Mouse (Mus musculus) liver, postnatal 0 days (tissue): ENCODE data around the gene Rap1b. TPM values are rescaled to one million over a fixed set of nuclear protein-coding genes. Genes with fewer than 3 reads are reported as not detected.
A peak's percentile ranks its signal among the peaks of the same experiment; 100 is the strongest.

Experiments
- ATAC-seq: fragments of 200-750 bp; cut with Nextera tagmentation; 2 replicates; pipeline ENCODE4 v1.8.0; 2017; ENCODE audit warnings: mild to moderate bottlenecking, moderate library complexity
- DNase-seq: peaks from one replicate; pipeline ENCODE4 v3.0.0-alpha.2; 2016
- H3K27ac ChIP-seq: fragments of 300-500 bp; sonication (generic); 2 replicates; pipeline ENCODE4 v1.5.1; 2014; ENCODE audit warnings: antibody characterized with exemption, moderate library complexity, mild to moderate bottlenecking, low read depth
- H3K27me3 ChIP-seq: fragments of 300-500 bp; sonication (generic); 2 replicates; pipeline ENCODE4 v1.6.1; 2014; ENCODE audit warnings: low read length, control low read depth, mixed read lengths; ENCODE audit not compliant: insufficient read depth
- H3K36me3 ChIP-seq: fragments of 300-500 bp; sonication (generic); replicated peaks from 2 replicates; pipeline ENCODE4 v1.6.1; 2014; ENCODE audit warnings: mild to moderate bottlenecking, control low read depth, low read length, moderate library complexity, mixed read lengths; ENCODE audit not compliant: insufficient read depth
- H3K4me1 ChIP-seq: fragments of 300-500 bp; sonication (generic); 2 replicates; pipeline ENCODE4 v1.6.1; 2014; ENCODE audit warnings: antibody characterized with exemption, mild to moderate bottlenecking, control low read depth; ENCODE audit not compliant: insufficient read depth
- H3K4me2 ChIP-seq: fragments of 300-500 bp; sonication (generic); 2 replicates; pipeline ENCODE4 v1.6.1; 2014; ENCODE audit warnings: low read depth, mild to moderate bottlenecking, low read length, moderate library complexity, mixed read lengths
- H3K4me3 ChIP-seq: fragments of 300-500 bp; sonication (generic); 2 replicates; pipeline ENCODE4 v1.5.1; 2014; ENCODE audit warnings: low read depth, low read length
- H3K9ac ChIP-seq: fragments of 300-500 bp; sonication (generic); replicated peaks from 2 replicates; pipeline ENCODE4 v1.6.1; 2014; ENCODE audit warnings: mild to moderate bottlenecking, moderate library complexity
- H3K9me3 ChIP-seq: fragments of 300-500 bp; sonication (generic); 2 replicates; pipeline ENCODE4 v1.6.1; 2016; ENCODE audit warnings: mild to moderate bottlenecking, control low read depth, low read length, mixed read lengths
- CTCF ChIP-seq: sonication (generic); IDR thresholded peaks from 2 replicates; pipeline ENCODE4 v1.5.1; 2016; ENCODE audit warnings: antibody characterized with exemption, low read depth
- EP300 ChIP-seq: IDR thresholded peaks from 2 replicates; pipeline ENCODE4 v1.6.1; 2016; ENCODE audit warnings: antibody characterized with exemption, low read depth, mild to moderate bottlenecking
- WGBS: fragments of 180-500 bp; shearing (Covaris S2); extraction: QIAGEN DNeasy Blood & Tissue Kit; methylation state at CpG from one replicate; pipeline ENCODE4 v1.1.7; 2014; ENCODE audit not compliant: insufficient replicate concordance; 5-methylcytosine and 5-hydroxymethylcytosine counted together
- polyA plus RNA-seq: library from polyadenylated mRNA; unstranded; fragments of >200 nt; fragmentation: Nextera tagmentation; extraction: Ambion mirVana; gene quantifications from 2 replicates; pipeline ENCODE4 v1.2.1, GENCODE M21; 2015

Rap1b gene
- polyA plus RNA-seq, 1 experiment from 2014 or later: 105 TPM

DNA sequence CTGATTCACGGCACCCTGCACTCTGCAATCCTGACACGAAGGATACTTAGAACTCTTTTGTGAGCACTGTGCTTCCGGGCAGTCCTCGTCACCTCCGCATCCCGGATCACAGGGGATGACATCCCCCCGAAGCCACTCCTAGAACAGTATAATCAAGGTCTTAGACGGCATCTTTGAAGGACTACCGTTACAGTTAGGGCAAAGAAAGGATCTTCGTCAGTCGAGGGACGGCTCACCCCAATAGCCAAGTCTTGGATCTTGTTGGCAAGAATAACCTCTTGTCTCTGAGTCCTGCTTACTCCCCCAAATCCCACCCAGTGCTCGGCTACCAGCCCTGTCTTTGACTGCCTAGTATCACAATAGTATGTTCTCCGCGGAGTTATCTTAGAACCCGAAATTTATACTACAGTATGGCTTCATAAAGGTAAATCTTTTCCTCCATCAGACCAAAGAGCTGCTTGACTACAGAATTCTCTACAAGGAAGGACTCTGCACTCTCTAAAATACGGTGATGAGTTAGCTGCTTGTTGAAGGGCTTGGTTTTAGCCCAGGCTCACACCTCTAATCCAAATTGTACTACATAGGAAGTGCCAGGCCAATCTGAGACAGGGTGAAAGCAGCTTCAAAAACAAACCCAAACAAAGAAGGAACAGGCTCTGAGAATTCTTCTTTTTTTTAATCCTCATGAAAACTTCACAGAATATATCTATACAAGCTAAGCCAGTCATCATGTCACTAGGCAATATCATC, 55.2 kb downstream of the Rap1b start:
- H3K4me2 ChIP-seq: peak overlapping the region; percentile 85; the same call in 1 of the 2 replicates
- TF ChIP-seq EP300 (no peak), CTCF (no peak)
- peaks cover 22% of the 10 kb centered on the region for H3K4me1 ChIP-seq
- 89% methylated on average over 17 of the region's 17 CpGs for WGBS
- H3K27ac ChIP-seq: no peak overlapping the region
- peak overlapping the region; percentile 89; the same call in 1 of the 2 replicates for H3K4me3 ChIP-seq
- no peaks in the 10 kb centered on the region for H3K27me3 ChIP-seq
- H3K9me3 ChIP-seq: no peaks in the 10 kb centered on the region
- ATAC-seq: no peak
- H3K9ac ChIP-seq: no peak overlapping the region; the same call in 1 of the 2 replicates
- peaks cover 20% of the 10 kb centered on the region for H3K36me3 ChIP-seq
- DNase-seq: no peak

DNA sequence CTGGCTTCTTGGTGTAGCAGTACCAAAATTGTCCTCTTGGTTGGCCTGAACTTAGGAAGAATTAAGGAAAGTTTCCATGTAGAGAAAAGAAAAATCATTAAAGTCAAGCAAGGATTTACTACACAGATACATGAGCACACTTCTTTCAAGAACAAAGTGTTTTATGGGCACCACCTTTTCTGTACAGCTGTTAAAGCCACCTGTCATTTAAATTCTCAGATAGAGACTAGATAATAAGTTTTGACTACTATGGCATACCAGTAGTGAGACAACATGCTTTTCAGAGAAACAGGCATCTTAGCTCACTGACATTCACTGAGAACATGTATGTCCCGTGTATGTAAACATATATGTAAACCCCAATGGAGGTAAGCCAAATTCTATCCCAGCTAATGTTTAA, 55.8 kb downstream of the Rap1b start:
- Histone ChIP-seq H3K9me3 (no peaks in the 10 kb centered on the region), H3K9ac (no peak overlapping the region), H3K27me3 (no peaks in the 10 kb centered on the region), H3K4me3 (no peak overlapping the region), H3K36me3 (peaks cover 24% of the 10 kb centered on the region), H3K4me1 (peaks cover 22% of the 10 kb centered on the region), H3K4me2 (no peak overlapping the region), H3K27ac (no peak overlapping the region)
- DNase-seq (no peak), ATAC-seq (no peak)
- 81% methylated on average over 1 of the region's 1 CpGs for WGBS
- no peak for TF ChIP-seq CTCF
- no peak for TF ChIP-seq EP300

DNA sequence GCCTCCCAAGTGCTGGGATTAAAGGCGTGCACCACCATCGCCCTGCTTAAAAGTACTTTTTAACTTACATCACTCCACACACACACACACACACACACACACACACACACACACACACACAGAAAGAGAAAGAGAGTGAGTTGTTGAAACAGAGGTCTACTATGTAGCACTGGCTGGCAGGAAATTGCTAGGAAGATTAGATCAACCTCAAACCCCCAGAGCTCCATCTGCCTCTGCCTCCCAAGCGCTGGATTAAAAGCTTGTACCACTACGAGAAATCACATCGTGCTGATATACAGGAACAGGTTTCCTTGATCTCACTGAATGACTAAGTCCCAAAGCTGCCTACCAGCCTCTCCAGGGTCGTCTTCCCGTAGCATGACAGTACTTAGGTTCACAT, 61.2 kb downstream of the Rap1b start:
- no peaks in the 10 kb centered on the region for H3K4me1 ChIP-seq
- peaks cover 58% of the 10 kb centered on the region for H3K36me3 ChIP-seq
- no peak overlapping the region for H3K4me2 ChIP-seq
- no peaks in the 10 kb centered on the region for H3K27me3 ChIP-seq
- WGBS: 69% methylated on average over 7 of the region's 7 CpGs
- no peak overlapping the region for H3K9ac ChIP-seq
- TF ChIP-seq EP300 (no peak), CTCF (no peak)
- ATAC-seq (no peak), DNase-seq (no peak)
- no peaks in the 10 kb centered on the region for H3K9me3 ChIP-seq
- H3K4me3 ChIP-seq: no peak overlapping the region
- H3K27ac ChIP-seq: no peak overlapping the region

DNA sequence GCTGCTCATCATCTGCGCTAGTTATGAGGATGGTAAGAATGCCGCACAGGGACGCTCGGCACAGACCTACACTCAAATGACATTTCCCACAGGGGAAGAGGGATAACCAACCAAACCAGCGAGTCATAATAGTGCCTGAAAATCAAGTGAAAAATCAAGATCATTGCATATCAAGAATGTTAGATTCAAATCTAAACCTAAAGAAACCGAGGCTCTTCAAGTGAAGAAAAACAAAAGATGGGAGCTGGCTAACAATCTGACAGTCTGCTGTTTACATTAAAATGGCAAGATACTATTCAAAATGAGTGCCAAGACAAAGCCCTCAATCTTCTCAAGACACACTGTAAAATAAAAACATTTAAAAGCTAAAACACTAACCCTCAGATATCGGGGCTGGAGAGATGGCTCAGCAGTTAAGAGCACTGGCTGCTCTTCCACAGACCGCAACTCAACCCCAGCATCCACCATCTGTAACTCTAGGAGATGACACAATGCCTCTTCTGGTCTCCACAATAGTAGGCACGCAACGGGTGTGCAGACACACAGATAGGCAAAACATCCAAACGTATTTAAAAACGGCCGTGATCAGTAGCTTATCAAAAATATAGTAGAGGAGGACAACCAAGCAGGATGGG, 61.9 kb downstream of the Rap1b start:
- Histone ChIP-seq H3K36me3 (peaks cover 62% of the 10 kb centered on the region), H3K4me3 (no peak overlapping the region), H3K27ac (no peak overlapping the region), H3K9me3 (no peaks in the 10 kb centered on the region), H3K27me3 (no peaks in the 10 kb centered on the region), H3K4me2 (no peak overlapping the region), H3K9ac (no peak overlapping the region), H3K4me1 (no peaks in the 10 kb centered on the region)
- DNase-seq: no peak
- 91% methylated on average over 13 of the region's 13 CpGs for WGBS
- ATAC-seq: no peak
- TF ChIP-seq CTCF: no peak
- TF ChIP-seq EP300: no peak

DNA sequence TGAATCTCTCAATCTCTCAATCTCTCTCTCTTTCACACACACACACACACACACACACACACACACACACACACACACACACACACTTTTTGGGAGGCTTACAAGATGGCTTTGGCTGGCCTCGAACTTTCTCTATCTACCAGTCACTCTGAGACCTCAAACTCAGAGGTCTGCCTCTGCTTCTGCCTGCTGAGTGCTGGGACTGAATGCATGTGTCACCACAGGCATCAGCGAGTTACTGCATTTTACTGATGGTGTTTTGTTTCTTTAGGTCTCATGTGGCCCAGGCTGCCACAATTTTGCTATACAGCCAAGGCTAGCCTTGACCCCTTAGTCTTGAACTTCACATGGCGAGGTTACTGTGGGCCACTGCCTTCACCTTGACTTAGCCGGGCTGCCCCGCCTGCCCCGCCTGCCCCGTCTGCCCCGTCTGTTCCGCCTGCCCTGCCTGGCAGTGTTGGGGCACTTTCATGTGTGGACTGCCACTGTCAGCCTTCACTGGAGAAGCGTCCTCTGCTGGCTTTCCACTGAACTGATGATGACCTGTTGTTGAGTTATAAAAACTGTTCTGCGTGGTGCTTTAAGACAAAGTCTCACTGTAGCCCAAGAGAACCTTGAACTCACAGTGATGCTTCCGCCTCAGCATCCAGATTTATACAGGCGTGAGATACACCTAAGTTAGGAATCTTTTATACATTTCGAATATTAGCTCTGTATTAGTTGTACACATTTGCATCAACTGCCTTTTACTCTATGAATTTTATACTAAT, 63.2 kb downstream of the Rap1b start:
- DNase-seq: no peak

DNA sequence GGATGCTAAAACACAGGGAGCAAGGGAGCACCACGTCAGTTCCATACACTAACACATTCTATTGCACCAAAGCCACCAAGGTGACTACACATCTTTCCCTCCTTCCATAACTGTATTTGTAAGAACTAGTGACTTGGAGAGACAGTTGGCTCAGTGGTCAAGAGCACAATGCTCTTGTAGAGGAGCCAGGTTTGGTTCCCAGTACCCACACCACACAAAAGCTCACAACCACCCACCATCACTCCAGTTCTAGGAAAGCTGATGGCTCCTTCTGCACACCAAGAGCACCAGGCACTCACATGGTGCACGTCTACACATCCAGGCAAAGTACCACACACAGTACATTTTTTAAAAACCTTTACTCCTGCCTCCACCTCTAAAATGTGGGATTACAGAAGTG, 63.8 kb downstream of the Rap1b start:
- H3K9me3 ChIP-seq: no peaks in the 10 kb centered on the region
- no peaks in the 10 kb centered on the region for H3K4me1 ChIP-seq
- 90% methylated on average over 2 of the region's 2 CpGs for WGBS
- H3K9ac ChIP-seq: no peak overlapping the region
- no peaks in the 10 kb centered on the region for H3K27me3 ChIP-seq
- no peak for TF ChIP-seq CTCF
- no peak for TF ChIP-seq EP300
- DNase-seq (no peak), ATAC-seq (no peak)
- H3K36me3 ChIP-seq: peaks cover 73% of the 10 kb centered on the region
- no peak overlapping the region for H3K27ac ChIP-seq
- no peak overlapping the region for H3K4me2 ChIP-seq
- no peak overlapping the region for H3K4me3 ChIP-seq

More for the DNA sequence above, 63.2 kb downstream of the Rap1b start:
- Histone ChIP-seq H3K36me3 (peaks cover 70% of the 10 kb centered on the region), H3K27me3 (no peaks in the 10 kb centered on the region), H3K4me1 (no peaks in the 10 kb centered on the region), H3K27ac (no peak overlapping the region), H3K4me2 (no peak overlapping the region), H3K4me3 (no peak overlapping the region), H3K9me3 (no peaks in the 10 kb centered on the region), H3K9ac (no peak overlapping the region)
- ATAC-seq: no peak
- TF ChIP-seq CTCF (no peak), EP300 (no peak)
- 91% methylated on average over 14 of the region's 14 CpGs for WGBS
